Mouse (Mus musculus): ENCODE results near the gene Foxd3. TPM values are rescaled to one million over a fixed set of nuclear protein-coding genes. Genes with fewer than 3 reads are reported as not detected.

The Foxd3 gene
- not detected for polyA plus RNA-seq (2017; shearing (Covaris generic))

GRCm38 (mm10) chr4:99655937-99656604, at the start of gene Foxd3:
Gene Foxd3, plus strand, starts transcription at chr4:99656299.

Other genes with a start within 250 kb of the Foxd3 start
- gene Alg6, start 59.4 kb downstream of the Foxd3 start, polyA plus RNA-seq (2017; shearing (Covaris generic)) = 9.9 TPM
- 5.0 TPM for gene Efcab7, start 172.9 kb downstream of the Foxd3 start, polyA plus RNA-seq (2017; shearing (Covaris generic))

Measured in CD4-positive, CD25-positive, alpha-beta regulatory T cell, adult 9 weeks (primary cell).